Mouse (Mus musculus): ENCODE results near the gene Prokr2. TPM values are rescaled to one million over a fixed set of nuclear protein-coding genes. Genes with fewer than 3 reads are reported as not detected.
A peak's percentile ranks its signal among the peaks of the same experiment; 100 is the strongest.

The Prokr2 gene
- polyA plus RNA-seq (2015; fragmentation: Nextera tagmentation; extraction: Ambion mirVana): 0.02 TPM in 2 replicates

- Histone ChIP-seq H3K9ac (replicated peaks) (peak within 1 kb of the TSS; percentile 21; the same call in 1 of the 2 replicates), H3K4me2 (ENCODE audit: low read depth, low read length) (peak within 1 kb of the TSS; percentile 77), H3K4me3 (ENCODE audit: low read depth, low read length) (peak within 1 kb of the TSS; percentile 32), H3K27me3 (ENCODE audit: insufficient read depth, low read length) (peaks cover 26% of the 10 kb centered on the region), H3K4me1 (ENCODE audit: insufficient read depth) (peaks cover 8% of the 10 kb centered on the region; the same call in 1 of the 2 replicates), H3K27ac (ENCODE audit: low read depth) (no peak within 1 kb of the TSS), H3K36me3 (replicated peaks; ENCODE audit: insufficient read depth, low read length) (no peaks in the 10 kb centered on the region), H3K9me3 (ENCODE audit: low read length) (no peaks in the 10 kb centered on the region)
- no peak for ATAC-seq
- 1% methylated on average over 29 of the region's 29 CpGs for WGBS (ENCODE audit: insufficient replicate concordance)
- TF ChIP-seq EP300 (IDR thresholded peaks at IDR 0.05; ENCODE audit: low read depth) (no peak), CTCF (IDR thresholded peaks at IDR 0.05; ENCODE audit: low read depth) (no peak)
- DNase-seq: peak; percentile 20
Measured at GRCm38 (mm10) chr2:132385194-132385838, at the start of gene Prokr2. TSS of gene Prokr2 (minus strand) at chr2:132385447.

DNA sequence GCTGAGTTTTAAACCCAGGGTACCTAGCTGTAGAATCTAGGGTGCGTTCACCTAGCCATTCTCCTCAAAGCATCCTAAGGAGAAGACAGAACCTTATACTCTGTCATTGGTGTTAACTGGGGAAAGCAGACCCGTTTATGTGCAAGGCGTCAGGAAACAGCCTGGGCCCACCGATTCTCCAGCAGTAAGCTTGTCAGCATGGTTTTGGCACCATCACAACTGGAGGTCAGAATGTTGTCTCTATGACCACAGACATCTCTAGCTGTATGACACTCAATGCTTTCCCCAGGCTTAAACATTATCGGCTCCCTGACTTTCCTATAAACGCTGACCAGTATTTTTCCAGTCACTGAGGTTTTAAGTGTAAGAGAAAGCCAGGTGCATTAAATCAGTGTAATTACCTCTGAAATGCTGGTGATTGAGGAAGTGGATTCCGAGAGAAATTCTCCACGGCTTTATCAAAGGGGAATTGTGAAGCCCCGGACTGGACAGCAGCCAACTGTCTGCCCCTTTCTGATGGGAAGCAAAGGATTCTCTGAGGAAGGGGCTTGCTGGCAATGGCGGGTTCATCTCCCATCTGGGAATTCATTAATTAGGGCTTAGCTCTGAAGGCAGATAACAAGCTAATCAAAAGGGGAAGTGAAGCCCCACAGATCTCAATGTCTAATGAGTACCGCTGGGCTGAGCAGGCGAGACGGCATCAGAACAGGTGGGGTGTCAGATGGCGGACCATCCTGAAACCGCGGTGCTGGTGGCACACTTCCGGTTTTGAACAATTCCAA is 42.1 kb upstream of the Prokr2 start:
- no peak for TF ChIP-seq EP300 (IDR thresholded peaks at IDR 0.05; ENCODE audit: low read depth)
- no peak for TF ChIP-seq CTCF (IDR thresholded peaks at IDR 0.05; ENCODE audit: low read depth)
- DNase-seq (no peak), ATAC-seq (no peak)
- Histone ChIP-seq H3K4me2 (ENCODE audit: low read depth, low read length) (no peak overlapping the region; the same call in 1 of the 2 replicates), H3K9me3 (ENCODE audit: low read length) (no peaks in the 10 kb centered on the region), H3K27me3 (ENCODE audit: insufficient read depth, low read length) (no peaks in the 10 kb centered on the region), H3K9ac (replicated peaks) (no peak overlapping the region), H3K4me3 (ENCODE audit: low read depth, low read length) (no peak overlapping the region), H3K4me1 (ENCODE audit: insufficient read depth) (no peaks in the 10 kb centered on the region), H3K27ac (ENCODE audit: low read depth) (no peak overlapping the region), H3K36me3 (replicated peaks; ENCODE audit: insufficient read depth, low read length) (no peaks in the 10 kb centered on the region)
- WGBS (ENCODE audit: insufficient replicate concordance): 64% methylated on average over 17 of the region's 17 CpGs

GRCm38 (mm10) chr2:132425576-132425975 is 40.3 kb upstream of the Prokr2 start:
- H3K27ac ChIP-seq (ENCODE audit: low read depth): no peak overlapping the region
- H3K27me3 ChIP-seq (ENCODE audit: insufficient read depth, low read length): no peaks in the 10 kb centered on the region
- no peaks in the 10 kb centered on the region for H3K9me3 ChIP-seq (ENCODE audit: low read length)
- no peak overlapping the region for H3K4me2 ChIP-seq (ENCODE audit: low read depth, low read length)
- 73% methylated on average over 6 of the region's 6 CpGs for WGBS (ENCODE audit: insufficient replicate concordance)
- no peak for TF ChIP-seq CTCF (IDR thresholded peaks at IDR 0.05; ENCODE audit: low read depth)
- no peak for TF ChIP-seq EP300 (IDR thresholded peaks at IDR 0.05; ENCODE audit: low read depth)
- no peak overlapping the region for H3K4me3 ChIP-seq (ENCODE audit: low read depth, low read length)
- ATAC-seq: no peak
- no peak for DNase-seq
- no peaks in the 10 kb centered on the region for H3K36me3 ChIP-seq (replicated peaks; ENCODE audit: insufficient read depth, low read length)
- H3K9ac ChIP-seq (replicated peaks): no peak overlapping the region
- H3K4me1 ChIP-seq (ENCODE audit: insufficient read depth): no peaks in the 10 kb centered on the region

DNA sequence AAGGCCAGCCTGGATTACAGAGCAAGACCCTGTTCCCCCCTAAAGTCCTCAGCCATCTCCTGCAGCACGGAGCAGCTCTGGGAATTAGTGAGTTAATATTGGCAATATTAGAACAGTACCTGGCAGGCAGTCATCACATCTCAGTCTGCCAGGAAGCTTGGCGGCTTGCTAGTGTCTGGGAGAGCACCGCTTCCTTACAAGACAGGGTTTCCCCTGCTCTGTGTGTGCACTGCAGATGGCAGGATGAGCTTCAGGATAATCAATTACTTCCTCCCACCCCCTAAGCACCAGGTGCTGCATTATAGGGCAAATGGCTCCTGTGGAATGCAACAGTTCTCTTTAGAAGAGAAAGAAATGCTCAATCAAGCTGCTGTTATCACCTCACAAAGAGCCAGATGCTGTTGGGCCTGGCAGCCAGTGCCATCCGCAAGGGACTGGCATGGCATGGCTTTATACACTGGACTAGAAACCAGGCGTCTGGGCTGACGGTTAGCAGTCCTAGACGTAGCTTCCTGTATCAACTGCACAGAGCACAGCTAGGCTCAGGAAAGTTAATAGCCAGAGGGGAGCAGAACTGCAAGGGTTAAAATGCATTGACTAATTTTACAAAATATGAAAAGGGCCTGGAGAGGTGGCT is 38.3 kb upstream of the Prokr2 start:
- H3K27me3 ChIP-seq (ENCODE audit: insufficient read depth, low read length): no peaks in the 10 kb centered on the region
- H3K9me3 ChIP-seq (ENCODE audit: low read length): no peaks in the 10 kb centered on the region
- TF ChIP-seq CTCF (IDR thresholded peaks at IDR 0.05; ENCODE audit: low read depth) (no peak), EP300 (IDR thresholded peaks at IDR 0.05; ENCODE audit: low read depth) (no peak)
- DNase-seq: no peak
- no peak overlapping the region for H3K4me3 ChIP-seq (ENCODE audit: low read depth, low read length)
- H3K4me1 ChIP-seq (ENCODE audit: insufficient read depth): no peaks in the 10 kb centered on the region
- no peaks in the 10 kb centered on the region for H3K36me3 ChIP-seq (replicated peaks; ENCODE audit: insufficient read depth, low read length)
- H3K9ac ChIP-seq (replicated peaks): no peak overlapping the region
- no peak overlapping the region for H3K4me2 ChIP-seq (ENCODE audit: low read depth, low read length)
- no peak for ATAC-seq
- 74% methylated on average over 7 of the region's 7 CpGs for WGBS (ENCODE audit: insufficient replicate concordance)
- H3K27ac ChIP-seq (ENCODE audit: low read depth): no peak overlapping the region

GRCm38 (mm10) chr2:132422846-132423245 is 37.6 kb upstream of the Prokr2 start:
- Histone ChIP-seq H3K4me1 (ENCODE audit: insufficient read depth) (no peaks in the 10 kb centered on the region), H3K27ac (ENCODE audit: low read depth) (no peak overlapping the region), H3K9ac (replicated peaks) (no peak overlapping the region), H3K36me3 (replicated peaks; ENCODE audit: insufficient read depth, low read length) (no peaks in the 10 kb centered on the region), H3K4me2 (ENCODE audit: low read depth, low read length) (no peak overlapping the region), H3K4me3 (ENCODE audit: low read depth, low read length) (no peak overlapping the region), H3K27me3 (ENCODE audit: insufficient read depth, low read length) (no peaks in the 10 kb centered on the region), H3K9me3 (ENCODE audit: low read length) (no peaks in the 10 kb centered on the region)
- no peak for TF ChIP-seq CTCF (IDR thresholded peaks at IDR 0.05; ENCODE audit: low read depth)
- no peak for TF ChIP-seq EP300 (IDR thresholded peaks at IDR 0.05; ENCODE audit: low read depth)
- DNase-seq (no peak), ATAC-seq (no peak)
- 71% methylated on average over 9 of the region's 9 CpGs for WGBS (ENCODE audit: insufficient replicate concordance)

- H3K4me3 ChIP-seq (ENCODE audit: low read depth, low read length): no peak overlapping the region
- H3K36me3 ChIP-seq (replicated peaks; ENCODE audit: insufficient read depth, low read length): no peaks in the 10 kb centered on the region
- no peaks in the 10 kb centered on the region for H3K9me3 ChIP-seq (ENCODE audit: low read length)
- H3K27me3 ChIP-seq (ENCODE audit: insufficient read depth, low read length): no peaks in the 10 kb centered on the region
- H3K4me2 ChIP-seq (ENCODE audit: low read depth, low read length): no peak overlapping the region
- WGBS (ENCODE audit: insufficient replicate concordance): 59% methylated on average over 2 of the region's 2 CpGs
- TF ChIP-seq EP300 (IDR thresholded peaks at IDR 0.05; ENCODE audit: low read depth) (no peak), CTCF (IDR thresholded peaks at IDR 0.05; ENCODE audit: low read depth) (no peak)
- no peak overlapping the region for H3K9ac ChIP-seq (replicated peaks)
- no peak overlapping the region for H3K27ac ChIP-seq (ENCODE audit: low read depth)
- ATAC-seq: no peak
- no peaks in the 10 kb centered on the region for H3K4me1 ChIP-seq (ENCODE audit: insufficient read depth)
- no peak for DNase-seq
Measured at GRCm38 (mm10) chr2:132418414-132418813, 33.2 kb upstream of the Prokr2 start.
